In the genomic region with DNA sequence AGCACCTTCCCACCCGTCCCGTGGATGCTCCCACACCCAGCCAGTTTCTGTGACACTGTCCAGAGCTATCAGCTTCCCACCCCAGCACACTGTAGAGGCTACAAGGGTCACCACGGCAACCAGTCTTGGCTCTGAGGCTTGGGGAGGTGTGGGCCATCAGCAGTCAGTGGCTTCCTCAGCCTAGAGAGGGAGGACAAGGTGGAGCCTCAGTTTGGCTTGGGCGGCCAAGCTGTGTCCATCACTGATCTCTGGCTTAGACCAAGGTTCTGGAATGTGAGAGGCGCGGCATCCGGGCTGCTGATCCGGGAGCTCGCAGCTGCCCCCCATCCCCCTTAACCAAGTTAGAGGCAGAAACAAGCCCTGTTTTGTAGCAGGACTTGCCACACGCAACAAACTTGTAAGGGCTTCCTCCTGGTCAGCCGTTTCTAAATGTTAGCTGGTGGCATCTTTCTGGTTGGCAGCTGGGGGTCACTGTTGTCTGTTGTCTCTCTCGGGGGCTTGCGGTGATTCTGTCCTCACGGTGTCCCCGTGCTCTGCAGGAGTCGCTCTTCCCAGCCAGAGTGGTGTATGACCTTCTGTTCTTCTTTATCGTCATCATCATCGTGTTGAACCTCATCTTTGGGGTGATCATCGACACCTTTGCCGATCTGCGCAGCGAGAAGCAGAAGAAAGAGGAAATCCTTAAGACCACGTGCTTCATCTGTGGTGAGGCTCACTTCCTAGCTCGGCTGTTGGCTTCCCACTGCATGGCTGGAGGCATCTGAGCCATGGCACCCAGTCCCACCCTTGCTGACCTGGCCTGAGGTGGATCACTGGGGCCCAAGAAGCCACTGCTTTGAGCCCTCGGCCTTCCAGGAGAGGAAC, we compare ENCODE assay signal across 15 mouse cellular contexts. TPM values are rescaled to one million over a fixed set of nuclear protein-coding genes. Genes with fewer than 3 reads are reported as not detected.
DNase-seq lines count a peak whose midpoint lies in the region; ATAC-seq and TF ChIP-seq lines count a peak whose summit lies in the region.
"Had no signal": no experiment of that assay in that cellular context is flagged by ENCODE, and none has a peak within 500 bp of the region (broad histone marks: within the 10 kb centered on the region; RNA-seq: fewer than 3 reads in every experiment).

No protein-coding gene starts in this region.

- peak; percentile 22; the same call in 1 of the 2 replicates for ATAC-seq in neutrophil, adult 5-6 weeks (ENCODE audit: extremely low read depth, insufficient number of reproducible peaks, low FRiP score, poor library complexity, severe bottlenecking)
- ATAC-seq: forebrain, embryonic 15.5 days; intestine, postnatal 0 days had no signal

- no peak for TF ChIP-seq POLR2A in cerebellum, adult 2 months (IDR thresholded peaks at IDR 0.05; ENCODE audit: borderline replicate concordance, insufficient read depth, low read length)

- no peak for TF ChIP-seq CTCF in cerebellum, adult 2 months (IDR thresholded peaks at IDR 0.05; ENCODE audit: borderline replicate concordance, insufficient read depth, low read depth, low read length)

- H3K27me3 ChIP-seq in cerebellum, adult 2 months (ENCODE audit: control insufficient read depth, insufficient read depth, low read length), result no peaks in the 10 kb centered on the region
- peaks cover 19% of the 10 kb centered on the region for H3K27me3 ChIP-seq in heart, embryonic 10.5 days (ENCODE audit: insufficient read depth, poor library complexity, severe bottlenecking)
- H3K27me3 ChIP-seq: embryonic facial prominence, embryonic 13.5 days; forebrain, embryonic 15.5 days; heart, embryonic 13.5 days; liver, embryonic 15.5 days had no signal

- H3K9me3 ChIP-seq in heart, embryonic 10.5 days, result no peaks in the 10 kb centered on the region
- H3K9me3 ChIP-seq: embryonic facial prominence, embryonic 13.5 days; forebrain, embryonic 15.5 days; heart, embryonic 13.5 days; liver, embryonic 15.5 days had no signal

- H3K27ac ChIP-seq in cerebellum, adult 2 months (ENCODE audit: insufficient read depth, low read length), result no peak overlapping the region
- no peak overlapping the region for H3K27ac ChIP-seq in heart, embryonic 10.5 days
- H3K27ac ChIP-seq: embryonic facial prominence, embryonic 13.5 days; forebrain, embryonic 15.5 days; heart, embryonic 13.5 days; liver, embryonic 15.5 days had no signal

- DNase-seq in cerebellum, adult 11-12 months, result peak; percentile 42
- no peak for DNase-seq in cerebellum, adult 2 months
- DNase-seq in heart, postnatal 4 days, result peak; percentile 55
- DNase-seq in heart, embryonic 10.5 days (ENCODE audit: low spot score), result no peak
- peak; percentile 21 for DNase-seq in lung, postnatal 14 days
- no peak for DNase-seq in lung, adult 18-20 months
- no peak for DNase-seq in neural tube, embryonic 10.5 days (ENCODE audit: extremely low spot score, low spot score)
- DNase-seq: adrenal gland, adult 2 months; right cerebral cortex, postnatal 4 days had no signal

- no peak overlapping the region for H3K4me3 ChIP-seq in cerebellum, adult 2 months (replicated peaks; ENCODE audit: insufficient read depth, low read depth, low read length)
- H3K4me3 ChIP-seq in heart, embryonic 10.5 days, result no peak overlapping the region
- H3K4me3 ChIP-seq: embryonic facial prominence, embryonic 13.5 days; forebrain, embryonic 15.5 days; heart, embryonic 13.5 days; liver, embryonic 15.5 days had no signal

- WGBS in cerebellum, adult 2 months, result 77% methylated on average over 25 of the region's 25 CpGs
- WGBS in heart, embryonic 10.5 days, result 76% methylated on average over 25 of the region's 25 CpGs

- H3K4me1 ChIP-seq in cerebellum, adult 2 months (ENCODE audit: control insufficient read depth, insufficient read depth, low read length), result peaks cover 51% of the 10 kb centered on the region
- peaks cover 30% of the 10 kb centered on the region for H3K4me1 ChIP-seq in heart, embryonic 10.5 days

- H3K36me3 ChIP-seq in heart, embryonic 10.5 days, result peaks cover 60% of the 10 kb centered on the region

RNA-seq across cellular contexts. Expression of a gene that starts 14.8 kb away (rescaled TPM):
- 316 and 330 TPM in 2 replicates for polyA plus RNA-seq in cerebellum, adult 2 months (2012; rRNA removed)
- total RNA-seq in heart, postnatal 4 days (2021), result 100 to 1,000 TPM; 256 to 274 TPM
- 393 and 440 TPM in 2 replicates for polyA plus RNA-seq in heart, embryonic 10.5 days (2016; fragmentation: Nextera tagmentation; extraction: Ambion mirVana)
- 32.9 and 33.4 TPM in 2 replicates for total RNA-seq in neutrophil, adult 5-6 weeks (2017)

RNA-seq across cellular contexts. Expression of a gene that starts 48.7 kb away (rescaled TPM):
- polyA plus RNA-seq in cerebellum, adult 2 months (2012; rRNA removed), result 0.76 and 1.4 TPM in 2 replicates
- 1 to 10 TPM; 3.6 to 4.0 TPM for total RNA-seq in heart, postnatal 4 days (2021)
- 0.05 and 0.10 TPM in 2 replicates for polyA plus RNA-seq in heart, embryonic 10.5 days (2016; fragmentation: Nextera tagmentation; extraction: Ambion mirVana)
- 0.37 TPM in 1 of 2 replicates, not detected in the other for total RNA-seq in neutrophil, adult 5-6 weeks (2017)
- polyA plus RNA-seq: intestine, postnatal 0 days had no signal

Comparison
In these comparisons a context has a peak if more than half of its experiments do, and no peak if none do; other contexts are left out.
1. DNase-seq: peak in cerebellum, adult 11-12 months (single experiment), heart, postnatal 4 days (single experiment) and lung, postnatal 14 days (single experiment); none in cerebellum, adult 2 months (0 of 2), heart, embryonic 10.5 days (single experiment), lung, adult 18-20 months (0 of 2) and neural tube, embryonic 10.5 days (single experiment).